Mouse (Mus musculus) v-Abl transformed pro-B cells (cell line): ENCODE measurements at regions not wholly inside any gene's neighbourhood (a gene's known extent, or its start where the extent isn't known, plus 50 kb on each side); places are given as distances from the start of the nearest gene placed in this dataset.

ENCODE experiments used
- in situ Hi-C, 2 experiments: fragments of 400-800 bp; cut with MboI; formaldehyde crosslinking; loops; one replicate each; pipeline ENCODE4 v1.15.1; 2025; ENCODE audit not compliant: unreplicated experiment in 2 of 2

- in situ Hi-C loops, result loop anchor here (5.0 to 10.0 kb wide), 5 partner anchors 193 to 837 kb away; partner anchors contain the start of genes Tmsb4x (in 2 of the 2) and Gemin8 (in 1 of the 2)
Measured at GRCm38 (mm10) chrX:167011977-167012542, 197.1 kb downstream of the Tmsb4x start.

GRCm38 (mm10) chrX:166995855-166996254, 213.3 kb downstream of the Tmsb4x start:
- in situ Hi-C loops, result no loop called here

GRCm38 (mm10) chrX:166981003-166981402, 228.1 kb downstream of the Tmsb4x start:
- in situ Hi-C loops, result no loop called here

GRCm38 (mm10) chrX:166980504-166980903, 228.6 kb downstream of the Tmsb4x start:
- in situ Hi-C loops, result no loop called here

GRCm38 (mm10) chrX:166977029-166977428, 232.1 kb downstream of the Tmsb4x start:
- in situ Hi-C loops, result no loop called here

- in situ Hi-C loops, result no loop called here
Measured at GRCm38 (mm10) chrX:166971721-166972120, 237.4 kb downstream of the Tmsb4x start.

GRCm38 (mm10) chrX:166964656-166965582, 244.2 kb downstream of the Tmsb4x start:
- in situ Hi-C loops, result no loop called here

- in situ Hi-C loops, result no loop called here
Measured at GRCm38 (mm10) chrX:166952528-166953189, 256.5 kb downstream of the Tmsb4x start.

GRCm38 (mm10) chrX:166951011-166951410, 258.1 kb downstream of the Tmsb4x start:
- in situ Hi-C loops, result no loop called here

- in situ Hi-C loops, result no loop called here
Measured at GRCm38 (mm10) chrX:166945915-166946314, 263.2 kb downstream of the Tmsb4x start.

GRCm38 (mm10) chrX:166945476-166945875, 263.6 kb downstream of the Tmsb4x start:
- in situ Hi-C loops, result no loop called here

- in situ Hi-C loops, result no loop called here
Measured at GRCm38 (mm10) chrX:166933766-166934165, 275.3 kb downstream of the Tmsb4x start.

GRCm38 (mm10) chrX:166932472-166932871, 276.6 kb downstream of the Tmsb4x start:
- in situ Hi-C loops, result no loop called here

- in situ Hi-C loops, result no loop called here
Measured at GRCm38 (mm10) chrX:166931048-166931447, 278.1 kb downstream of the Tmsb4x start.

GRCm38 (mm10) chrX:166929716-166930420, 279.2 kb downstream of the Tmsb4x start:
- in situ Hi-C loops, result no loop called here

GRCm38 (mm10) chrX:166915356-166915953, 293.7 kb downstream of the Tmsb4x start:
- in situ Hi-C loops, result no loop called here

GRCm38 (mm10) chrX:166906602-166907001, 302.5 kb downstream of the Tmsb4x start:
- in situ Hi-C loops, result no loop called here

- in situ Hi-C loops, result no loop called here
Measured at GRCm38 (mm10) chrX:166900761-166901160, 308.4 kb downstream of the Tmsb4x start.

- in situ Hi-C loops, result no loop called here
Measured at GRCm38 (mm10) chrX:166895199-166895598, 309.7 kb upstream of the Egfl6 start.

- in situ Hi-C loops, result no loop called here
Measured at GRCm38 (mm10) chrX:166886417-166886816, 300.9 kb upstream of the Egfl6 start.
